Mouse (Mus musculus): ENCODE measurements at regions not wholly inside any gene's neighbourhood (a gene's known extent, or its start where the extent isn't known, plus 50 kb on each side); places are given as distances from the start of the nearest gene placed in this dataset.

DNA sequence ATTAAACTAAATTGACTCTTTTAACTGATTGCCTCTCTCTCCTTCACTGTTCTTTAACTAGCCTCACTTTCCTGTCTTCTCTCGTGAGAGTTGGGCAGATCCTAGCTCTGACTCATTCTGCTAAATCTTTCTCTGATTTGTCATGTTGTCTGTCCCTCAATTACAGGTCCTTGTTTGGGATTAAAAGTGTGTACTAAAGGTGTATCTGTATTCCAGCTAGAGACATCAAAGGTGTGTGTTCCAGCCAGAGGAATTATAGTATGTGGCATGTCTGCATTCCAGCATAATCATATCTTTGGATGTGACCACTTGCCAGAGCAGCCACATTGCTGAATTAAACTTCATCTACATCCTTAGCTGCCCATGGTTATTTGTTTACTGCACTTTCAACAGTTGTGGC, 167.5 kb upstream of the Fam83b start:
- no peak overlapping the region for H3K27ac ChIP-seq
- H3K4me3 ChIP-seq (replicated peaks), result no peak overlapping the region
- 54% methylated on average over 1 of the region's 1 CpGs for WGBS
- H3K9me3 ChIP-seq, result no peaks in the 10 kb centered on the region
- no peak overlapping the region for H3K9ac ChIP-seq (replicated peaks)
- ATAC-seq (ENCODE audit: insufficient number of reproducible peaks, insufficient read depth, low FRiP score, low TSS enrichment, low read depth), result no peak
- no peak overlapping the region for H3K4me2 ChIP-seq
- no peaks in the 10 kb centered on the region for H3K4me1 ChIP-seq (replicated peaks)
- no peaks in the 10 kb centered on the region for H3K36me3 ChIP-seq
- no peaks in the 10 kb centered on the region for H3K27me3 ChIP-seq

GRCm38 (mm10) chr9:76733812-76734211, 166.9 kb upstream of the Fam83b start:
- no peaks in the 10 kb centered on the region for H3K4me1 ChIP-seq (replicated peaks)
- ATAC-seq (ENCODE audit: insufficient number of reproducible peaks, insufficient read depth, low FRiP score, low TSS enrichment, low read depth), result no peak
- H3K27ac ChIP-seq, result no peak overlapping the region
- no peaks in the 10 kb centered on the region for H3K9me3 ChIP-seq
- no peak overlapping the region for H3K4me2 ChIP-seq
- no peaks in the 10 kb centered on the region for H3K27me3 ChIP-seq
- H3K36me3 ChIP-seq, result no peaks in the 10 kb centered on the region
- H3K4me3 ChIP-seq (replicated peaks), result no peak overlapping the region
- no peak overlapping the region for H3K9ac ChIP-seq (replicated peaks)

DNA sequence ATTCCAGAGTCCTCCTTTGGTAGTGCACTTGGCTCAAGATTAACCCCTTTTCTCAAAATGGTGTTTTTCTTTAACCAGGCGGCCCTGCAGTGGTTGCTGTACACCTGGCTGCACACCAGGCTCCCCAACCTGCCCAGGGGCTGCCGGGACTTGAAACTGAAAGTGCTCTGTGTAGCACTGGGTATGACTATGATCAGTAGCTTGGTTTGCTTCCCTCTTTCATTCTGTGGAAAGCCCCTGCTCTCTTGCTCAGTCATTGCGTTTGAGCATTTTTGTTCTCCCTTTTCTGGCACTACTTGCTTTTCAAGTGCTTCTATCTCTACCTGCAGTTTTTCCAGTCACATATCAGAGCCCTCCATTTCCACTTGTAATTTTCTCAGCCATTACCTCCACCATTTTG, 156.0 kb upstream of the Fam83b start:
- no peak for ATAC-seq (ENCODE audit: insufficient number of reproducible peaks, insufficient read depth, low FRiP score, low TSS enrichment, low read depth)
- H3K9me3 ChIP-seq, result no peaks in the 10 kb centered on the region
- no peaks in the 10 kb centered on the region for H3K36me3 ChIP-seq
- no peak overlapping the region for H3K9ac ChIP-seq (replicated peaks)
- 72% methylated on average over 3 of the region's 3 CpGs for WGBS
- no peak overlapping the region for H3K4me3 ChIP-seq (replicated peaks)
- H3K4me2 ChIP-seq, result no peak overlapping the region
- H3K4me1 ChIP-seq (replicated peaks), result no peaks in the 10 kb centered on the region
- no peak overlapping the region for H3K27ac ChIP-seq
- H3K27me3 ChIP-seq, result no peaks in the 10 kb centered on the region

- Histone ChIP-seq H3K9me3 (no peaks in the 10 kb centered on the region), H3K9ac (replicated peaks) (no peak overlapping the region), H3K4me3 (replicated peaks) (no peak overlapping the region), H3K4me2 (no peak overlapping the region), H3K27me3 (no peaks in the 10 kb centered on the region), H3K27ac (no peak overlapping the region), H3K4me1 (replicated peaks) (no peaks in the 10 kb centered on the region), H3K36me3 (no peaks in the 10 kb centered on the region)
- no peak for ATAC-seq (ENCODE audit: insufficient number of reproducible peaks, insufficient read depth, low FRiP score, low TSS enrichment, low read depth)
- 77% methylated on average over 1 of the region's 1 CpGs for WGBS
Measured at GRCm38 (mm10) chr9:76715852-76716251, 148.9 kb upstream of the Fam83b start.

DNA sequence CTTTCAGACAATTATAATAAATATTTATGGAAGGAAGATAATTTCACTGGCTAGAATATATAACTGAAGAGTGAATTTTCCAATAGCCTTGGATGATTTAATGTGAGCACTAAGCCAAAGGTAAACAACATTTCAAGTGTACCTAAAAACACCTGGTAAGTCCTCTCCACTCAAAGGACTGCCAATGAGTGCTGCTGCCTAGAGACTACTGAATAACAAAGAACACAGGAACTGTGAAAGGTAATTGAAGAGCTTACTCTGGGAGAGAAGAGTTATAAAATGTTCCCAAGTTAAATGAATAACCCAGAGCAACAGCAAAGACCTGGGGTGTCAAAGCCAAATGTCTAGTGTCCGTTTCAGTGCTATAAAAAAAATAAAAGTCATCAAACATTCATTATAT, 139.5 kb upstream of the Fam83b start:
- no peak overlapping the region for H3K4me2 ChIP-seq

DNA sequence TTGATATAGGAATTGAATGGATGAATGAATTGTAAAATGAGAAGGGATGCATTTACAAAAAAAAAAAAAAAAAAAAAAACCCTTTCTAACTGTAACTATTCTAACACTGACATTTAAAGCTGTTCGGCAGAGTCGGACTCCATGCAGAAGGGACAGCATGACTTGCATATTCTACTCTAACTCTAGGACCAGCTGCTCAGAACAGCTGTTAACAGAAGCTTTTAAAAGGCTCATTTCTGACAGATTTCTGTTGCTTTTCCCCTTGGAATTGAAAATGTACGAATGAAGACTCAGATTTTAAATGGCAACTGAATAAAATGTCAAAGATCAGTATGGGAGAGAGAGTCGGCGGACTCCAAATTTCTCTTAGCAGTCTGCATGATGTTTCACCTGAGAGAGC, 138.9 kb upstream of the Fam83b start:
- Histone ChIP-seq H3K9me3 (no peaks in the 10 kb centered on the region), H3K4me2 (no peak overlapping the region), H3K4me3 (replicated peaks) (no peak overlapping the region), H3K4me1 (replicated peaks) (no peaks in the 10 kb centered on the region), H3K36me3 (no peaks in the 10 kb centered on the region), H3K27ac (no peak overlapping the region), H3K27me3 (no peaks in the 10 kb centered on the region), H3K9ac (replicated peaks) (no peak overlapping the region)
- ATAC-seq (ENCODE audit: insufficient number of reproducible peaks, insufficient read depth, low FRiP score, low TSS enrichment, low read depth), result no peak
- WGBS, result 83% methylated on average over 5 of the region's 5 CpGs

More for the DNA sequence above, 139.5 kb upstream of the Fam83b start:
- ATAC-seq (ENCODE audit: insufficient number of reproducible peaks, insufficient read depth, low FRiP score, low TSS enrichment, low read depth), result no peak
- Histone ChIP-seq H3K9ac (replicated peaks) (no peak overlapping the region), H3K27me3 (no peaks in the 10 kb centered on the region), H3K9me3 (no peaks in the 10 kb centered on the region), H3K36me3 (no peaks in the 10 kb centered on the region), H3K4me3 (replicated peaks) (no peak overlapping the region), H3K27ac (no peak overlapping the region), H3K4me1 (replicated peaks) (no peaks in the 10 kb centered on the region)
- WGBS, result 60% methylated on average over 1 of the region's 1 CpGs

DNA sequence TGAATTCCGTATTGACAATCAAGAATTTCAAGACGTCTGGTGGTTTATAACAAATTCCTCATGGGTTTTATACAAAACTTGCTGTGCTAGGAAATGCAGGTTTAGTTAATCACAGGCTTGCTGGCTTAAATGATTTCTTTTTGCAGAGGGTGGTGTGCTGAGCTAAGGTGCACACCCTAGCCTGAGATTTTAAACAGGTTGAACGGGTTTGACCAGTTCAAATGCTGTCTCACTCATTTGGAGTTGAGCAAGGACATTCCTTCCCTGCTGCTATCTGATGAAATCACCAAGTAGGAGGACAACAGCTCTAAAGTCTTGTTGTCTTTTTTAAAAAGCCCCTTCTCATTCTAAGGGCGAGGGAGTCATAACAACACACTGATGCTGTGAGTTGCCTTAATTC, 128.6 kb upstream of the Fam83b start:
- WGBS, result 63% methylated on average over 4 of the region's 4 CpGs
- Histone ChIP-seq H3K9me3 (no peaks in the 10 kb centered on the region), H3K27ac (no peak overlapping the region), H3K4me3 (replicated peaks) (no peak overlapping the region), H3K27me3 (no peaks in the 10 kb centered on the region), H3K9ac (replicated peaks) (no peak overlapping the region), H3K36me3 (no peaks in the 10 kb centered on the region), H3K4me1 (replicated peaks) (no peaks in the 10 kb centered on the region), H3K4me2 (no peak overlapping the region)
- no peak for ATAC-seq (ENCODE audit: insufficient number of reproducible peaks, insufficient read depth, low FRiP score, low TSS enrichment, low read depth)

GRCm38 (mm10) chr9:76692976-76693375, 126.1 kb upstream of the Fam83b start:
- ATAC-seq (ENCODE audit: insufficient number of reproducible peaks, insufficient read depth, low FRiP score, low TSS enrichment, low read depth), result no peak
- no peaks in the 10 kb centered on the region for H3K4me1 ChIP-seq (replicated peaks)
- 76% methylated on average over 4 of the region's 4 CpGs for WGBS

DNA sequence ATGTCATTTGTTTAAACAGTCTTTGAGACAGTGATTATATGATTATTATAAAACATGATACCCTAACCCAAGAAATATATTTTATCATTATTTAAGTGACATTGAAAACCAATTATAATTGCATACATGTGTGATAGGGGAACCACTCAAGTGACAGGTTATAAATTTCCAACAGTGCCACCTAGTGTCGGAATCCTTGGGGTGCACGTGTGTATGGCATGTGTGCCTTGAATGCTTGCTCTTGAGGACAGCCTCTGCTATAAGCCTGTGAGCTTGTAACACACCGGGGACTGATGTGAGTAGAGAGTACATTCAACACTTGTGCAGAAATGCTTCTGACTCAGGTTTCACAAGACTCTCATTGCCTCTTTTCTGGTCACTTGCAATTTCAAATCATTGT, 93.9 kb upstream of the Fam83b start:
- Histone ChIP-seq H3K4me2 (no peak overlapping the region), H3K9ac (replicated peaks) (no peak overlapping the region), H3K27ac (no peak overlapping the region), H3K27me3 (no peaks in the 10 kb centered on the region), H3K4me1 (replicated peaks) (0 out of 2 replicates have a peak, but pooled peaks cover 3% of the 10 kb centered on the region), H3K9me3 (no peaks in the 10 kb centered on the region), H3K36me3 (no peaks in the 10 kb centered on the region), H3K4me3 (replicated peaks) (no peak overlapping the region)
- peak; percentile 78 for ATAC-seq (ENCODE audit: insufficient number of reproducible peaks, insufficient read depth, low FRiP score, low TSS enrichment, low read depth)
- 14% methylated on average over 3 of the region's 3 CpGs for WGBS

More at GRCm38 (mm10) chr9:76692976-76693375, 126.1 kb upstream of the Fam83b start:
- no peaks in the 10 kb centered on the region for H3K9me3 ChIP-seq
- no peaks in the 10 kb centered on the region for H3K27me3 ChIP-seq
- no peak overlapping the region for H3K4me2 ChIP-seq
- H3K36me3 ChIP-seq, result no peaks in the 10 kb centered on the region
- no peak overlapping the region for H3K27ac ChIP-seq
- H3K4me3 ChIP-seq (replicated peaks), result no peak overlapping the region
- no peak overlapping the region for H3K9ac ChIP-seq (replicated peaks)

DNA sequence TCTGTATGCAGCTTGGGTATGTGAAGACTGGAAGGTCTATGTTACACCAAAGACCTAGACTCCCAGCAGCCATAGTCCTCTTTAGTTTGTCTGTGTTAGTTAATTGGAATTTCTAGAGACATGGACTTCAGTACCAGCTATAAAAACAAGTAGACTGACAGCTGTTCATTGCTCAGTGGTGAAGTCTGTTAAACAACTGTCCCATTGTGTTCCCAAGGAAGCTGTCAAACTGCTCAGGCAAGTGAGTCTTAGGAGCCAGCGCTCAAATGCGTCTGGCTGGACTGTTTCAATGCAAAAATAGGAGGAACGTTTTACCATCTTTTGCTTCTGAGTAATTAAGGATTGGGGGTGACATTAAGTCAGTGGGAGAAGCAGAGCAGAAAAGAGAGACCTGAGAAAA, 92.9 kb upstream of the Fam83b start:
- 56% methylated on average over 3 of the region's 3 CpGs for WGBS
- no peak overlapping the region for H3K4me2 ChIP-seq
- no peaks in the 10 kb centered on the region for H3K9me3 ChIP-seq
- no peaks in the 10 kb centered on the region for H3K36me3 ChIP-seq
- no peaks in the 10 kb centered on the region for H3K27me3 ChIP-seq
- H3K9ac ChIP-seq (replicated peaks), result no peak overlapping the region
- 0 out of 2 replicates have a peak, but pooled peaks cover 3% of the 10 kb centered on the region for H3K4me1 ChIP-seq (replicated peaks)
- no peak; the same call in 1 of the 2 replicates for ATAC-seq (ENCODE audit: insufficient number of reproducible peaks, insufficient read depth, low FRiP score, low TSS enrichment, low read depth)
- H3K4me3 ChIP-seq (replicated peaks), result no peak overlapping the region
- H3K27ac ChIP-seq, result peak overlapping the region; percentile 23; the same call in 1 of the 2 replicates

DNA sequence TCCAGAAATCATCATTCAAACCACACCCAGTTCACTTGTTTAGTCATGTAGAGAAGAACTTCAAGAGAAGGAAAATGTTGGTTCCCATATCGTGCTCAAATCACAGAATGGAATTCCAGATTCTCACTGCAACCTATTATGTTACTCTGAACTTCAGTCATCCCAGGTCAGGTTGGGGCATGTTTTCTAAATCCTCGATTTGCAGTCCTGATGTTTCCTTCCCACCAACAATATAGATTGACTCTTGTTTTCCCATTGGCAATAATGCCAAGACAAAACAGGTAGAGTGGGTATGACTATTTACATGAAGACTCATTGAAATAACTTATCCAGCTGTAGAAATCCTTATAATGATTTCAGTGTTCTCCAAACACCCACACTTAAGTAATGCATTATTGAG, 86.4 kb upstream of the Fam83b start:
- Histone ChIP-seq H3K4me1 (replicated peaks) (no peaks in the 10 kb centered on the region), H3K9me3 (no peaks in the 10 kb centered on the region), H3K4me3 (replicated peaks) (no peak overlapping the region), H3K4me2 (no peak overlapping the region), H3K9ac (replicated peaks) (no peak overlapping the region), H3K27ac (no peak overlapping the region), H3K27me3 (no peaks in the 10 kb centered on the region), H3K36me3 (no peaks in the 10 kb centered on the region)
- WGBS, result 85% methylated on average over 2 of the region's 2 CpGs
- no peak for ATAC-seq (ENCODE audit: insufficient number of reproducible peaks, insufficient read depth, low FRiP score, low TSS enrichment, low read depth)

- H3K9me3 ChIP-seq, result no peaks in the 10 kb centered on the region
- no peak for ATAC-seq (ENCODE audit: insufficient number of reproducible peaks, insufficient read depth, low FRiP score, low TSS enrichment, low read depth)
- no peaks in the 10 kb centered on the region for H3K36me3 ChIP-seq
- H3K4me1 ChIP-seq (replicated peaks), result no peaks in the 10 kb centered on the region
- no peak overlapping the region for H3K4me2 ChIP-seq
- H3K4me3 ChIP-seq (replicated peaks), result no peak overlapping the region
- H3K9ac ChIP-seq (replicated peaks), result no peak overlapping the region
- H3K27ac ChIP-seq, result no peak overlapping the region
- WGBS, result 90% methylated on average over 1 of the region's 1 CpGs
- H3K27me3 ChIP-seq, result no peaks in the 10 kb centered on the region
Measured at GRCm38 (mm10) chr9:76649484-76649883, 82.6 kb upstream of the Fam83b start.

All from limb, embryonic 12.5 days (tissue).